Mouse (Mus musculus) frontal cortex, postnatal 14 days (tissue): Measurements from ENCODE around the gene Suco.

Experiments
- DNase-seq, 2 experiments: peaks; one replicate each; pipeline ENCODE4 v3.0.0; 2022; ENCODE audit warnings: low spot score in 2 of 2

The Suco gene

GRCm38 (mm10) chr1:161876553-161877447, at the start of gene Suco:
TSS of gene Suco (minus strand) at chr1:161876682.
- DNase-seq = peak; percentile 100

GRCm38 (mm10) chr1:161925281-161925805, 48.9 kb upstream of the Suco start:
- DNase-seq = no peak

- no peak for DNase-seq
These were observed 47.8 kb upstream of the Suco start for GRCm38 (mm10) chr1:161924321-161924720.

GRCm38 (mm10) chr1:161921928-161922327, 45.4 kb upstream of the Suco start:
- DNase-seq = no peak

GRCm38 (mm10) chr1:161920475-161921454, 44.3 kb upstream of the Suco start:
- no peak for DNase-seq

- DNase-seq = no peak
These were observed 43.1 kb upstream of the Suco start for GRCm38 (mm10) chr1:161919594-161919993.

- no peak for DNase-seq
These were observed 42.3 kb upstream of the Suco start for GRCm38 (mm10) chr1:161918682-161919372.

GRCm38 (mm10) chr1:161917940-161918484, 41.5 kb upstream of the Suco start:
- no peak for DNase-seq

GRCm38 (mm10) chr1:161916036-161916435, 39.6 kb upstream of the Suco start:
- no peak for DNase-seq

- DNase-seq = no peak
These were observed 37.1 kb upstream of the Suco start for GRCm38 (mm10) chr1:161913648-161913984.

GRCm38 (mm10) chr1:161912940-161913647, 36.6 kb upstream of the Suco start:
- no peak for DNase-seq

GRCm38 (mm10) chr1:161909074-161909473, 32.6 kb upstream of the Suco start:
- DNase-seq = no peak

- no peak for DNase-seq
These were observed 31.4 kb upstream of the Suco start for GRCm38 (mm10) chr1:161907795-161908457.

GRCm38 (mm10) chr1:161907111-161907510, 30.6 kb upstream of the Suco start:
- DNase-seq = no peak

GRCm38 (mm10) chr1:161902692-161903452, 26.4 kb upstream of the Suco start:
- DNase-seq = no peak

GRCm38 (mm10) chr1:161900129-161900528, 23.6 kb upstream of the Suco start:
- no peak for DNase-seq

GRCm38 (mm10) chr1:161897235-161897634, 20.8 kb upstream of the Suco start:
- DNase-seq = no peak

GRCm38 (mm10) chr1:161896130-161896529, 19.6 kb upstream of the Suco start:
- DNase-seq = no peak

GRCm38 (mm10) chr1:161895014-161895413, 18.5 kb upstream of the Suco start:
- DNase-seq = no peak
